Mouse (Mus musculus) heart, postnatal 0 days (tissue): ENCODE measurements at regions not wholly inside any gene's neighbourhood (a gene's known extent, or its start where the extent isn't known, plus 50 kb on each side); places are given as distances from the start of the nearest gene placed in this dataset.

Source experiments
- ATAC-seq: fragments of 200-750 bp; cut with Nextera tagmentation; 2 replicates; pipeline ENCODE4 v1.8.0; 2017; ENCODE audit warnings: low read depth, moderate number of reproducible peaks, moderate library complexity; ENCODE audit not compliant: insufficient read depth
- DNase-seq: peaks from one replicate; pipeline ENCODE4 v3.0.0-alpha.2; 2016; ENCODE audit warnings: low spot score
- H3K27ac ChIP-seq: fragments of 300-500 bp; sonication (generic); 2 replicates; pipeline ENCODE4 v1.5.1; 2014; ENCODE audit warnings: low read depth, mild to moderate bottlenecking
- H3K27me3 ChIP-seq: fragments of 300-500 bp; sonication (generic); 2 replicates; pipeline ENCODE4 v1.6.1; 2014; ENCODE audit warnings: low read length, mixed read lengths; ENCODE audit not compliant: control insufficient read depth, insufficient read depth
- H3K36me3 ChIP-seq: fragments of 300-500 bp; sonication (generic); replicated peaks from 2 replicates; pipeline ENCODE4 v1.6.1; 2014; ENCODE audit warnings: low read length, mixed read lengths; ENCODE audit not compliant: control insufficient read depth, insufficient read depth
- H3K4me1 ChIP-seq: fragments of 300-500 bp; sonication (generic); 2 replicates; pipeline ENCODE4 v1.6.1; 2014; ENCODE audit warnings: antibody characterized with exemption; ENCODE audit not compliant: control insufficient read depth, insufficient read depth
- H3K4me2 ChIP-seq: fragments of 300-500 bp; sonication (generic); 2 replicates; pipeline ENCODE4 v1.6.1; 2014; ENCODE audit warnings: low read depth, mild to moderate bottlenecking, low read length, moderate library complexity
- H3K4me3 ChIP-seq: fragments of 300-500 bp; sonication (generic); 2 replicates; pipeline ENCODE4 v1.5.1; 2014; ENCODE audit warnings: low read depth, low read length
- H3K9ac ChIP-seq: fragments of 300-500 bp; sonication (generic); replicated peaks from 2 replicates; pipeline ENCODE4 v1.6.1; 2014; ENCODE audit warnings: low read depth, low read length, mixed read lengths
- H3K9me3 ChIP-seq: fragments of 300-500 bp; sonication (generic); replicated peaks from 2 replicates; pipeline ENCODE4 v1.6.1; 2016; ENCODE audit warnings: low read length; ENCODE audit not compliant: control insufficient read depth
- CTCF ChIP-seq: IDR thresholded peaks from 2 replicates; pipeline ENCODE4 v1.5.1; 2016; ENCODE audit warnings: antibody characterized with exemption, control low read depth, low read depth
- EP300 ChIP-seq: IDR thresholded peaks from 2 replicates; pipeline ENCODE4 v1.6.1; 2016; ENCODE audit warnings: antibody characterized with exemption, low read depth
- WGBS: fragments of 180-500 bp; shearing (Covaris S2); extraction: QIAGEN DNeasy Blood & Tissue Kit; methylation state at CpG from one replicate; pipeline ENCODE4 v1.1.7; 2014; 5-methylcytosine and 5-hydroxymethylcytosine counted together

- no peak for DNase-seq
- H3K4me2 ChIP-seq = no peak overlapping the region
- H3K27ac ChIP-seq = no peak overlapping the region
- TF ChIP-seq CTCF (no peak), EP300 (no peak)
- no peaks in the 10 kb centered on the region for H3K36me3 ChIP-seq
- no peak overlapping the region for H3K4me3 ChIP-seq
- H3K4me1 ChIP-seq = no peaks in the 10 kb centered on the region
- 55% methylated on average over 2 of the region's 2 CpGs for WGBS
- no peaks in the 10 kb centered on the region for H3K9me3 ChIP-seq
- no peak overlapping the region for H3K9ac ChIP-seq
- no peaks in the 10 kb centered on the region for H3K27me3 ChIP-seq
- ATAC-seq = no peak
Measured at GRCm38 (mm10) chr13:50966826-50967225, 133.9 kb upstream of the Spin1 start.

GRCm38 (mm10) chr13:50973379-50973778, 127.3 kb upstream of the Spin1 start:
- no peak overlapping the region for H3K27ac ChIP-seq
- 54% methylated on average over 8 of the region's 8 CpGs for WGBS
- ATAC-seq = no peak

GRCm38 (mm10) chr13:50975306-50975920, 125.3 kb upstream of the Spin1 start:
- 64% methylated on average over 12 of the region's 12 CpGs for WGBS
- no peaks in the 10 kb centered on the region for H3K36me3 ChIP-seq

More at GRCm38 (mm10) chr13:50973379-50973778, 127.3 kb upstream of the Spin1 start:
- H3K27me3 ChIP-seq = no peaks in the 10 kb centered on the region
- DNase-seq = no peak
- no peaks in the 10 kb centered on the region for H3K4me1 ChIP-seq
- no peak for TF ChIP-seq CTCF
- TF ChIP-seq EP300 = no peak
- no peaks in the 10 kb centered on the region for H3K36me3 ChIP-seq
- no peak overlapping the region for H3K4me2 ChIP-seq
- H3K9ac ChIP-seq = no peak overlapping the region
- H3K4me3 ChIP-seq = no peak overlapping the region
- H3K9me3 ChIP-seq = no peaks in the 10 kb centered on the region

GRCm38 (mm10) chr13:50982005-50982404, 118.7 kb upstream of the Spin1 start:
- DNase-seq (no peak), ATAC-seq (no peak)
- Histone ChIP-seq H3K27me3 (no peaks in the 10 kb centered on the region), H3K9ac (no peak overlapping the region), H3K27ac (no peak overlapping the region), H3K4me2 (no peak overlapping the region), H3K4me1 (no peaks in the 10 kb centered on the region), H3K4me3 (no peak overlapping the region), H3K36me3 (no peaks in the 10 kb centered on the region), H3K9me3 (no peaks in the 10 kb centered on the region)
- no peak for TF ChIP-seq EP300
- TF ChIP-seq CTCF = no peak
- 39% methylated on average over 1 of the region's 1 CpGs for WGBS

More at GRCm38 (mm10) chr13:50975306-50975920, 125.3 kb upstream of the Spin1 start:
- DNase-seq = no peak
- H3K27me3 ChIP-seq = no peaks in the 10 kb centered on the region
- H3K9me3 ChIP-seq = no peaks in the 10 kb centered on the region
- TF ChIP-seq EP300 (no peak), CTCF (no peak)
- H3K9ac ChIP-seq = no peak overlapping the region
- no peak for ATAC-seq
- H3K4me1 ChIP-seq = no peaks in the 10 kb centered on the region
- H3K4me3 ChIP-seq = no peak overlapping the region
- no peak overlapping the region for H3K27ac ChIP-seq
- no peak overlapping the region for H3K4me2 ChIP-seq

- Histone ChIP-seq H3K9ac (no peak overlapping the region), H3K27me3 (no peaks in the 10 kb centered on the region), H3K4me1 (no peaks in the 10 kb centered on the region), H3K9me3 (no peaks in the 10 kb centered on the region), H3K4me3 (no peak overlapping the region), H3K4me2 (no peak overlapping the region), H3K27ac (no peak overlapping the region), H3K36me3 (no peaks in the 10 kb centered on the region)
- no peak for TF ChIP-seq EP300
- no peak for TF ChIP-seq CTCF
- WGBS = 71% methylated on average over 10 of the region's 10 CpGs
- DNase-seq (no peak), ATAC-seq (no peak)
Measured at GRCm38 (mm10) chr13:50982990-50983389, 117.7 kb upstream of the Spin1 start.

GRCm38 (mm10) chr13:50991726-50992432, 108.8 kb upstream of the Spin1 start:
- DNase-seq (no peak), ATAC-seq (no peak)
- H3K27me3 ChIP-seq = no peaks in the 10 kb centered on the region
- H3K4me1 ChIP-seq = no peaks in the 10 kb centered on the region
- TF ChIP-seq CTCF (no peak), EP300 (no peak)
- no peak overlapping the region for H3K9ac ChIP-seq
- H3K27ac ChIP-seq = no peak overlapping the region
- no peak overlapping the region for H3K4me3 ChIP-seq
- no peaks in the 10 kb centered on the region; the same call in 1 of the 2 replicates for H3K9me3 ChIP-seq
- H3K36me3 ChIP-seq = no peaks in the 10 kb centered on the region
- H3K4me2 ChIP-seq = no peak overlapping the region
- 75% methylated on average over 9 of the region's 9 CpGs for WGBS
